Mouse (Mus musculus) forebrain, postnatal 0 days (tissue): ENCODE measurements around the gene Stk4. TPM values are rescaled to one million over a fixed set of nuclear protein-coding genes. Genes with fewer than 3 reads are reported as not detected.

Experiments
- ATAC-seq: fragments of 200-750 bp; cut with Nextera tagmentation; 2 replicates; pipeline ENCODE4 v1.8.0; 2017; ENCODE audit warnings: mild to moderate bottlenecking, moderate library complexity
- DNase-seq: peaks from one replicate; pipeline ENCODE4 v3.0.0-alpha.2; 2015
- H3K27ac ChIP-seq: fragments of 300-500 bp; sonication (generic); 2 replicates; pipeline ENCODE4 v1.5.1; 2014; ENCODE audit warnings: low read depth, mild to moderate bottlenecking, antibody characterized with exemption, low read length, moderate library complexity, mixed read lengths
- H3K27me3 ChIP-seq: fragments of 300-500 bp; sonication (generic); 2 replicates; pipeline ENCODE4 v1.6.1; 2014; ENCODE audit warnings: mild to moderate bottlenecking, low read length, mixed read lengths; ENCODE audit not compliant: insufficient read depth
- H3K36me3 ChIP-seq: fragments of 300-500 bp; sonication (generic); 2 replicates; pipeline ENCODE4 v1.6.1; 2014; ENCODE audit warnings: mild to moderate bottlenecking, moderate library complexity; ENCODE audit not compliant: insufficient read depth
- H3K4me1 ChIP-seq: fragments of 300-500 bp; sonication (generic); 2 replicates; pipeline ENCODE4 v1.6.1; 2014; ENCODE audit warnings: antibody characterized with exemption; ENCODE audit not compliant: insufficient read depth
- H3K4me2 ChIP-seq: fragments of 300-500 bp; sonication (generic); 2 replicates; pipeline ENCODE4 v1.6.1; 2014; ENCODE audit warnings: low read depth, mild to moderate bottlenecking, moderate library complexity
- H3K4me3 ChIP-seq: fragments of 300-500 bp; sonication (generic); 2 replicates; pipeline ENCODE4 v1.5.1; 2014; ENCODE audit warnings: low read depth, low read length, mixed read lengths
- H3K9ac ChIP-seq: fragments of 300-500 bp; sonication (generic); 2 replicates; pipeline ENCODE4 v1.6.1; 2014; ENCODE audit warnings: mild to moderate bottlenecking
- H3K9me3 ChIP-seq: fragments of 300-500 bp; sonication (generic); 2 replicates; pipeline ENCODE4 v1.6.1; 2016; ENCODE audit warnings: low read length
- CTCF ChIP-seq: sonication (generic); IDR thresholded peaks from 2 replicates; pipeline ENCODE4 v1.5.1; 2016; ENCODE audit warnings: antibody characterized with exemption, control low read depth, low read depth
- WGBS: fragments of 180-500 bp; shearing (Covaris S2); extraction: QIAGEN DNeasy Blood & Tissue Kit; methylation state at CpG from one replicate; pipeline ENCODE4 v1.1.7; 2014; 5-methylcytosine and 5-hydroxymethylcytosine counted together
- polyA plus RNA-seq: library from polyadenylated mRNA; unstranded; fragments of >200 nt; fragmentation: Nextera tagmentation; extraction: Ambion mirVana; gene quantifications from 2 replicates; pipeline ENCODE4 v1.2.1, GENCODE M21; 2015
- total RNA-seq: library from RNA; depleted of rRNA; stranded (reverse); fragments of >200 nt; gene quantifications from 2 replicates; pipeline ENCODE4 v1.2.3, GENCODE M21; 2014; rRNA removed

The Stk4 gene
- total RNA-seq, result 33.5 and 36.1 TPM in 2 replicates
- 17.4 and 19.3 TPM in 2 replicates for polyA plus RNA-seq

DNA sequence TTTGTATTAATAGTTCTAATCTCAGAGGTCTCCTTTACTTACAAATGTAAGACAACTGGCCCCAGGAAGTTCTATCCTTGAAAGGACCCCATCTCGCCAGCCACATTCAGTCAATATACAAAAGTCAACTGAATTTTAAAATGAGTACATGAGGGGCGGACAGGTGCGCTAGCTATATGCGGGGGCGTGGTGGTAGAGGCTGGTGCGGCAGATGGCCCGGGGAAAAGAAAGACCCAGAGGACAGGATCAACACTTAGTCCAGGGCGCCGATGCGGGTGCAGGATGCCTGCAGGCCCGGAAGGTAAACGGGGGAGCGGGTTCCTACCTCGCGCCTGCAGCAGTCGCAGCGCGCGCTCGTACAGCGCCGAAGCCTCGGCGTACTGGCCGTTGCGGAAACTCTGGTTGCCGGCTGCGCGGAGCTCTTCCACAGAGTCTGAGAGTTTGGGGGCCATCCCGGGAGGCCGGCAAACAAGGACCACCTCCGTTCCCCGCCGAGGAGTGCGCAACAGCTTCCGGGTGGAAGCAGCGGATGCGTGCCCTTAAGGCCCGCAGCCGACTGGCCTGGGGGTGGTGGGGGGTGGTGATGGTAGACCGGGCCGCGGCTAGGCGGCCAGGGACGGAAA lies at the start of gene Stk4:
Gene Stk4 (plus strand): TSS at position 181 of the 623 bp plus-strand sequence.
- under 1% methylated on average over 44 of the region's 45 CpGs for WGBS
- H3K36me3 ChIP-seq, result peaks cover under 1% of the 10 kb centered on the region
- no peaks in the 10 kb centered on the region for H3K9me3 ChIP-seq
- H3K27me3 ChIP-seq, result no peaks in the 10 kb centered on the region
- H3K4me1 ChIP-seq, result peaks cover 12% of the 10 kb centered on the region
- peak within 1 kb of the TSS; percentile 87 for H3K27ac ChIP-seq
- DNase-seq (peak; percentile 66), ATAC-seq (peak; percentile 53)
- H3K4me3 ChIP-seq, result peak within 1 kb of the TSS; percentile 87
- no peak for TF ChIP-seq CTCF
- H3K9ac ChIP-seq, result peak within 1 kb of the TSS; percentile 88
- peak within 1 kb of the TSS; percentile 75 for H3K4me2 ChIP-seq

DNA sequence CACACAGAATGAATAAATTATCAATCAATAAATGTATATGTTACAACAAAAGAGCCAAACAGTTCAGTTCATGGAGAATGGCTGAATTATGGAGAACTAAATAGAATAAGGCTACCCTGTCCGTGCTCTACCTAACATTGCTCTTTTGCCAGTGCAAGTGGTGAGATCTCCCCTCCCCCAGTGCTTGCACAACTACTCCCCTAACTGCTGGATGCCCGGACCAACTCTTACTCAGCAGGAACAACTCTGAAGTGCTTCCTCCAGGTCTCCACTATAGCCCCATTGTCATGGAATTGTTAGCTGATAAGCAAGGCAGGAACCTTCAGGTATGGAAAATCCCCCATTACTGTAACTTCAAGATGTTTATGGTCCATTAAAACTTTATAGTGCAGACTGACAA lies 48.0 kb upstream of the Stk4 start:
- WGBS, result 61% methylated on average over 2 of the region's 2 CpGs

GRCm38 (mm10) chr2:164025150-164025549 lies 45.0 kb upstream of the Stk4 start, which contains the start of gene Pabpc1l:
Gene Pabpc1l (plus strand): TSS chr2:164025450.
- no peak for DNase-seq
- Histone ChIP-seq H3K9ac (no peak within 1 kb of the TSS), H3K27ac (no peak within 1 kb of the TSS), H3K4me1 (no peaks in the 10 kb centered on the region), H3K9me3 (no peaks in the 10 kb centered on the region), H3K4me3 (no peak within 1 kb of the TSS), H3K36me3 (no peaks in the 10 kb centered on the region), H3K4me2 (no peak within 1 kb of the TSS), H3K27me3 (no peaks in the 10 kb centered on the region)
- WGBS, result 86% methylated on average over 16 of the region's 16 CpGs
- ATAC-seq, result no peak
- TF ChIP-seq CTCF, result no peak

More for the DNA sequence above, 48.0 kb upstream of the Stk4 start:
- Histone ChIP-seq H3K9ac (no peak overlapping the region), H3K27me3 (no peaks in the 10 kb centered on the region), H3K4me3 (no peak overlapping the region), H3K9me3 (no peaks in the 10 kb centered on the region), H3K4me2 (no peak overlapping the region), H3K27ac (no peak overlapping the region), H3K4me1 (no peaks in the 10 kb centered on the region), H3K36me3 (peaks cover 19% of the 10 kb centered on the region)
- no peak for TF ChIP-seq CTCF
- ATAC-seq (no peak), DNase-seq (no peak)

GRCm38 (mm10) chr2:164031147-164031546 lies 39.0 kb upstream of the Stk4 start:
- Histone ChIP-seq H3K27ac (no peak overlapping the region), H3K36me3 (no peaks in the 10 kb centered on the region), H3K27me3 (no peaks in the 10 kb centered on the region), H3K9ac (no peak overlapping the region), H3K4me3 (no peak overlapping the region), H3K9me3 (no peaks in the 10 kb centered on the region), H3K4me1 (no peaks in the 10 kb centered on the region), H3K4me2 (no peak overlapping the region)
- no peak for ATAC-seq
- 80% methylated on average over 10 of the region's 10 CpGs for WGBS
- no peak for TF ChIP-seq CTCF
- DNase-seq, result no peak

GRCm38 (mm10) chr2:164032973-164033372 lies 37.1 kb upstream of the Stk4 start:
- Histone ChIP-seq H3K4me3 (no peak overlapping the region), H3K27ac (no peak overlapping the region), H3K9ac (no peak overlapping the region), H3K9me3 (no peaks in the 10 kb centered on the region), H3K27me3 (no peaks in the 10 kb centered on the region), H3K4me1 (no peaks in the 10 kb centered on the region), H3K36me3 (no peaks in the 10 kb centered on the region), H3K4me2 (no peak overlapping the region)
- ATAC-seq (no peak), DNase-seq (no peak)
- 89% methylated on average over 3 of the region's 3 CpGs for WGBS
- TF ChIP-seq CTCF, result no peak

DNA sequence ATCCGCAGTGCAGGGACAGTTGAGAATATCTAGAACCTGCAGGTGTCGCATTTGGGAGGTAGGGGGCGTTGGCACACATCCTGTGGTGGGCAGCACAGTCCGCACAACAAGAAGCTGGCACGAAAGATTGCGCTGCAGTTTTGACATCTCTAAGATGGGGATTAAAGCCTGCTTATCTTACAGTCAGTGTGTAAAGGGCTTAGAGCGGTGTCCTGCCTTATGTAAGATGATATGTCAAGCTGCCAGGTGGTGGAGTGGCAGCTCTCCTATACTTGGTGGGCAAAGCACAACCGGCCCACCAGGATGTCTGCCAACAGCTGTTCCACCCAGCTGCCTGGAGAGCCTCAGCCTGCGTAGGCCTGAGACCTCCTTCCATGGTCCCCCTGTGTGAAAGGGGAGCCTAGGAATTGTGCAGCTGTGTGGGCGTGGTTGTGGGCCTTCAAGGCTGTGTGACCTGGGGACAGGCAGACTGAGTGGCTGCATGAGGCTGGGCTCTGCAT lies 33.6 kb upstream of the Stk4 start:
- Histone ChIP-seq H3K9ac (no peak overlapping the region), H3K36me3 (no peaks in the 10 kb centered on the region), H3K9me3 (no peaks in the 10 kb centered on the region), H3K27ac (no peak overlapping the region), H3K4me3 (no peak overlapping the region), H3K27me3 (no peaks in the 10 kb centered on the region), H3K4me2 (no peak overlapping the region), H3K4me1 (no peaks in the 10 kb centered on the region)
- no peak for DNase-seq
- WGBS, result 51% methylated on average over 10 of the region's 10 CpGs
- no peak for ATAC-seq
- no peak for TF ChIP-seq CTCF

GRCm38 (mm10) chr2:164038407-164039028 lies 31.6 kb upstream of the Stk4 start:
- WGBS, result 93% methylated on average over 1 of the region's 1 CpGs
- no peak overlapping the region for H3K9ac ChIP-seq
- no peak for TF ChIP-seq CTCF
- DNase-seq (no peak), ATAC-seq (peak; percentile 36)
- H3K4me2 ChIP-seq, result no peak overlapping the region
- H3K36me3 ChIP-seq, result no peaks in the 10 kb centered on the region
- no peaks in the 10 kb centered on the region for H3K9me3 ChIP-seq
- no peaks in the 10 kb centered on the region for H3K27me3 ChIP-seq
- no peak overlapping the region for H3K27ac ChIP-seq
- no peak overlapping the region for H3K4me3 ChIP-seq
- no peaks in the 10 kb centered on the region for H3K4me1 ChIP-seq
